17 mouse cellular contexts compared by ENCODE assay signal in genomic region chr6:47285742-47286141, GRCm38 (mm10).
DNase-seq lines count a peak whose midpoint lies in the region; ATAC-seq and TF ChIP-seq lines count a peak whose summit lies in the region.
"Had no signal": no experiment of that assay in that cellular context is flagged by ENCODE, and none has a peak within 500 bp of the region (broad histone marks: within the 10 kb centered on the region; RNA-seq: fewer than 3 reads in every experiment).

No protein-coding gene starts in this region.

- H3K4me1 ChIP-seq in intestine, embryonic 14.5 days (replicated peaks; ENCODE audit: control insufficient read depth, insufficient read depth, low read length), result no peaks in the 10 kb centered on the region
- no peaks in the 10 kb centered on the region for H3K4me1 ChIP-seq in intestine, postnatal 0 days (replicated peaks; ENCODE audit: control insufficient read depth, insufficient read depth, low read length)
- H3K4me1 ChIP-seq in MEL (ENCODE audit: control insufficient read depth in 1 of 2, insufficient read depth in 2 of 2, low read length in 2 of 2), result no peaks in the 10 kb centered on the region; a peak in 1 of 4 replicates
- H3K4me1 ChIP-seq in forebrain, embryonic 13.5 days, result peaks cover 34% of the 10 kb centered on the region
- H3K4me1 ChIP-seq in midbrain, embryonic 14.5 days (ENCODE audit: control insufficient read depth, insufficient read depth, low read length), result 0 out of 2 replicates have a peak, but pooled peaks cover 7% of the 10 kb centered on the region
- H3K4me1 ChIP-seq in heart, embryonic 11.5 days (ENCODE audit: control insufficient read depth, insufficient read depth, low read length), result peaks cover 3% of the 10 kb centered on the region; the same call in 1 of the 2 replicates
- H3K4me1 ChIP-seq: stomach, embryonic 15.5 days had no signal

- no peak overlapping the region for H3K4me2 ChIP-seq in intestine, embryonic 14.5 days (ENCODE audit: low read length)
- H3K4me2 ChIP-seq in intestine, postnatal 0 days (replicated peaks; ENCODE audit: low read depth), result no peak overlapping the region
- no peak overlapping the region for H3K4me2 ChIP-seq in forebrain, embryonic 13.5 days
- no peak overlapping the region for H3K4me2 ChIP-seq in midbrain, embryonic 14.5 days (ENCODE audit: low read length)
- H3K4me2 ChIP-seq in heart, embryonic 11.5 days, result no peak overlapping the region
- H3K4me2 ChIP-seq: stomach, embryonic 15.5 days had no signal

- no peaks in the 10 kb centered on the region for H3K79me2 ChIP-seq in MEL (ENCODE audit: control insufficient read depth, insufficient read depth, low read length, poor library complexity)

- no peak overlapping the region for H3K27ac ChIP-seq in intestine, embryonic 14.5 days (ENCODE audit: low read depth)
- no peak overlapping the region for H3K27ac ChIP-seq in intestine, postnatal 0 days (ENCODE audit: low read depth, low read length)
- no peak overlapping the region for H3K27ac ChIP-seq in MEL (ENCODE audit: control insufficient read depth, low read depth, low read length)
- no peak overlapping the region; the same call in 1 of the 2 replicates for H3K27ac ChIP-seq in forebrain, embryonic 13.5 days
- H3K27ac ChIP-seq in midbrain, embryonic 14.5 days (replicated peaks; ENCODE audit: low read depth, low read length), result 0 out of 2 replicates have a peak overlapping the region, but pooled peaks have one; percentile 26
- H3K27ac ChIP-seq in heart, embryonic 11.5 days (ENCODE audit: low read depth, low read length), result no peak overlapping the region
- H3K27ac ChIP-seq: stomach, embryonic 15.5 days had no signal

- 0 out of 2 replicates have a peak, but pooled peaks have one; percentile 15 for ATAC-seq in intestine, embryonic 14.5 days (replicated peaks; ENCODE audit: low FRiP score, low TSS enrichment, low read depth)
- no peak for ATAC-seq in intestine, postnatal 0 days
- peak; percentile 28; the same call in 1 of the 2 replicates for ATAC-seq in forebrain, embryonic 13.5 days
- no peak for ATAC-seq in midbrain, embryonic 14.5 days (ENCODE audit: low FRiP score, low TSS enrichment)
- ATAC-seq in heart, embryonic 11.5 days (replicated peaks; ENCODE audit: insufficient number of reproducible peaks, low FRiP score, low TSS enrichment), result no peak

- 64% methylated on average over 1 of the region's 1 CpGs for WGBS in intestine, embryonic 14.5 days
- 52% methylated on average over 1 of the region's 1 CpGs for WGBS in intestine, postnatal 0 days
- 44% methylated on average over 1 of the region's 1 CpGs for WGBS in forebrain, embryonic 13.5 days
- 64% methylated on average over 1 of the region's 1 CpGs for WGBS in midbrain, embryonic 14.5 days
- WGBS in heart, embryonic 11.5 days (ENCODE audit: insufficient replicate concordance), result 60% methylated on average over 1 of the region's 1 CpGs

- TF ChIP-seq CTCF in intestine, postnatal 0 days (IDR thresholded peaks at IDR 0.05; ENCODE audit: low read depth), result no peak
- TF ChIP-seq CTCF in MEL (IDR thresholded peaks at IDR 0.05 in 2 of 3, conservative IDR thresholded peaks at IDR 0.05 in 1 of 3; ENCODE audit: control insufficient read depth in 1 of 3, insufficient read depth in 1 of 3, low read depth in 2 of 3, low read length in 3 of 3, poor library complexity in 1 of 3, severe bottlenecking in 1 of 3), result no peak

- no peak for TF ChIP-seq EP300 in MEL (IDR thresholded peaks at IDR 0.05; ENCODE audit: low read depth in 1 of 2, low read length in 2 of 2)

- DNase-seq in intestine, embryonic 14.5 days (ENCODE audit: low spot score), result no peak
- no peak for DNase-seq in MEL (ENCODE audit: low read depth, low spot score)
- DNase-seq in midbrain, embryonic 14.5 days, result no peak
- DNase-seq in cerebellum, postnatal 14 days, result no peak
- DNase-seq: adrenal gland, adult 8-10 months; cerebellum, postnatal 25 days; kidney, adult 8-10 months; layer of hippocampus, postnatal 36 days; liver; lung, adult 18-20 months; right cerebral cortex, postnatal 14 days; thymus, adult 2 months had no signal

- no peak overlapping the region for H3K4me3 ChIP-seq in intestine, embryonic 14.5 days (ENCODE audit: low read depth, low read length)
- no peak overlapping the region for H3K4me3 ChIP-seq in intestine, postnatal 0 days (ENCODE audit: low read depth, low read length)
- H3K4me3 ChIP-seq in MEL (ENCODE audit: control insufficient read depth in 1 of 2, insufficient read depth in 1 of 2, low read depth in 2 of 2, low read length in 2 of 2), result no peak overlapping the region
- H3K4me3 ChIP-seq in forebrain, embryonic 13.5 days, result no peak overlapping the region
- H3K4me3 ChIP-seq in midbrain, embryonic 14.5 days (replicated peaks; ENCODE audit: low read depth, low read length), result no peak overlapping the region
- no peak overlapping the region for H3K4me3 ChIP-seq in heart, embryonic 11.5 days (ENCODE audit: low read depth, low read length)
- H3K4me3 ChIP-seq: stomach, embryonic 15.5 days had no signal

- no peak overlapping the region for H3K9ac ChIP-seq in intestine, embryonic 14.5 days (ENCODE audit: low read length)
- H3K9ac ChIP-seq in intestine, postnatal 0 days (ENCODE audit: low read depth, low read length), result no peak overlapping the region
- no peak overlapping the region for H3K9ac ChIP-seq in MEL (ENCODE audit: control insufficient read depth, low read depth, low read length, poor library complexity, severe bottlenecking)
- no peak overlapping the region for H3K9ac ChIP-seq in forebrain, embryonic 13.5 days
- H3K9ac ChIP-seq in midbrain, embryonic 14.5 days (replicated peaks; ENCODE audit: low read length), result no peak overlapping the region
- H3K9ac ChIP-seq in heart, embryonic 11.5 days (ENCODE audit: low read depth, low read length), result no peak overlapping the region
- H3K9ac ChIP-seq: stomach, embryonic 15.5 days had no signal

- no peak for TF ChIP-seq RAD21 in MEL (IDR thresholded peaks at IDR 0.05; ENCODE audit: low read depth, low read length)

- no peaks in the 10 kb centered on the region for H3K27me3 ChIP-seq in intestine, embryonic 14.5 days (replicated peaks; ENCODE audit: control insufficient read depth, insufficient read depth, low read length)
- H3K27me3 ChIP-seq in intestine, postnatal 0 days (replicated peaks; ENCODE audit: control insufficient read depth, insufficient read depth, low read length), result no peaks in the 10 kb centered on the region
- H3K27me3 ChIP-seq in MEL (ENCODE audit: control insufficient read depth in 1 of 2, insufficient read depth in 2 of 2, low read length in 2 of 2), result peaks cover 3% of the 10 kb centered on the region in 2 experiments; a peak in 2 of 4 replicates
- no peaks in the 10 kb centered on the region for H3K27me3 ChIP-seq in forebrain, embryonic 13.5 days
- no peaks in the 10 kb centered on the region for H3K27me3 ChIP-seq in midbrain, embryonic 14.5 days (ENCODE audit: control insufficient read depth, insufficient read depth, low read length)
- no peaks in the 10 kb centered on the region for H3K27me3 ChIP-seq in heart, embryonic 11.5 days (ENCODE audit: control insufficient read depth, insufficient read depth, low read length)
- H3K27me3 ChIP-seq: stomach, embryonic 15.5 days had no signal

- no peaks in the 10 kb centered on the region for H3K36me3 ChIP-seq in intestine, embryonic 14.5 days (ENCODE audit: control insufficient read depth, insufficient read depth, low read length)
- H3K36me3 ChIP-seq in intestine, postnatal 0 days (ENCODE audit: control insufficient read depth, insufficient read depth), result no peaks in the 10 kb centered on the region
- no peaks in the 10 kb centered on the region for H3K36me3 ChIP-seq in MEL (ENCODE audit: control insufficient read depth in 1 of 2, insufficient read depth in 2 of 2, low read length in 2 of 2)
- no peaks in the 10 kb centered on the region for H3K36me3 ChIP-seq in forebrain, embryonic 13.5 days (ENCODE audit: poor library complexity, severe bottlenecking)
- H3K36me3 ChIP-seq in midbrain, embryonic 14.5 days (ENCODE audit: control insufficient read depth, insufficient read depth, low read length), result no peaks in the 10 kb centered on the region
- H3K36me3 ChIP-seq in heart, embryonic 11.5 days (ENCODE audit: control insufficient read depth, insufficient read depth, low read length), result no peaks in the 10 kb centered on the region
- H3K36me3 ChIP-seq: G1E; stomach, embryonic 15.5 days had no signal

- no peaks in the 10 kb centered on the region for H3K9me3 ChIP-seq in intestine, embryonic 14.5 days (ENCODE audit: control insufficient read depth, low read length)
- no peaks in the 10 kb centered on the region for H3K9me3 ChIP-seq in intestine, postnatal 0 days (ENCODE audit: control insufficient read depth)
- no peaks in the 10 kb centered on the region for H3K9me3 ChIP-seq in MEL (replicated peaks; ENCODE audit: insufficient read depth, low read length)
- no peaks in the 10 kb centered on the region for H3K9me3 ChIP-seq in forebrain, embryonic 13.5 days (replicated peaks)
- H3K9me3 ChIP-seq in midbrain, embryonic 14.5 days (ENCODE audit: control insufficient read depth, low read length), result no peaks in the 10 kb centered on the region
- no peaks in the 10 kb centered on the region for H3K9me3 ChIP-seq in heart, embryonic 11.5 days (replicated peaks; ENCODE audit: control insufficient read depth, low read length)
- H3K9me3 ChIP-seq: G1E; stomach, embryonic 15.5 days had no signal

- no peak for TF ChIP-seq POLR2A in MEL (IDR thresholded peaks at IDR 0.05; ENCODE audit: control insufficient read depth in 1 of 2, insufficient read depth in 1 of 2, low read depth in 1 of 2, low read length in 2 of 2, poor library complexity in 1 of 2)

TF ChIP-seq in MEL, 35 proteins besides CTCF, POLR2A, EP300 and RAD21:
- TF ChIP-seq USF1 (IDR thresholded peaks at IDR 0.05; ENCODE audit: low read depth, low read length) (peak; percentile 80), RCOR1 (IDR thresholded peaks at IDR 0.05; ENCODE audit: low read depth, low read length) (no peak), KAT2A (conservative IDR thresholded peaks at IDR 0.05; ENCODE audit: low read depth, low read length) (no peak), E2F4 (IDR thresholded peaks at IDR 0.05; ENCODE audit: borderline replicate concordance, low read depth, low read length) (no peak), MAX (IDR thresholded peaks at IDR 0.05; ENCODE audit: low read length) (no peak), MYC (IDR thresholded peaks at IDR 0.05; ENCODE audit: low read depth, low read length) (no peak)

Comparison
In these comparisons a context has a peak if more than half of its experiments do, and no peak if none do; other contexts are left out.
1. ATAC-seq: peak in intestine, embryonic 14.5 days (single experiment) and forebrain, embryonic 13.5 days (single experiment); none in intestine, postnatal 0 days (single experiment), midbrain, embryonic 14.5 days (single experiment) and heart, embryonic 11.5 days (single experiment).